Mouse (Mus musculus): ENCODE measurements around the gene Lig1. TPM values are rescaled to one million over a fixed set of nuclear protein-coding genes. Genes with fewer than 3 reads are reported as not detected.

Gene Lig1
- polyA plus RNA-seq, 1 experiment from 2014 or later = 106 TPM

GRCm38 (mm10) chr7:13290041-13290675 is 13.1 kb downstream of the Lig1 start:
- no peak overlapping the region for H3K4me2 ChIP-seq
- peaks cover 91% of the 10 kb centered on the region for H3K36me3 ChIP-seq (ENCODE audit: poor library complexity, severe bottlenecking)
- H3K27ac ChIP-seq = no peak overlapping the region
- ATAC-seq = no peak
- 90% methylated on average over 1 of the region's 1 CpGs for WGBS
- H3K9ac ChIP-seq = no peak overlapping the region
- H3K4me1 ChIP-seq = no peaks in the 10 kb centered on the region
- H3K9me3 ChIP-seq (replicated peaks) = no peaks in the 10 kb centered on the region
- H3K27me3 ChIP-seq = no peaks in the 10 kb centered on the region
- no peak overlapping the region for H3K4me3 ChIP-seq

GRCm38 (mm10) chr7:13291370-13291769 is 14.3 kb downstream of the Lig1 start:
- H3K27ac ChIP-seq = no peak overlapping the region
- no peak overlapping the region for H3K4me3 ChIP-seq
- H3K27me3 ChIP-seq = no peaks in the 10 kb centered on the region
- WGBS = 87% methylated on average over 2 of the region's 2 CpGs
- no peak for ATAC-seq
- H3K9ac ChIP-seq = no peak overlapping the region
- H3K36me3 ChIP-seq (ENCODE audit: poor library complexity, severe bottlenecking) = peaks cover 91% of the 10 kb centered on the region
- H3K4me2 ChIP-seq = no peak overlapping the region
- no peaks in the 10 kb centered on the region for H3K4me1 ChIP-seq
- no peaks in the 10 kb centered on the region for H3K9me3 ChIP-seq (replicated peaks)

GRCm38 (mm10) chr7:13293878-13294855 is 17.1 kb downstream of the Lig1 start:
- Histone ChIP-seq H3K27me3 (no peaks in the 10 kb centered on the region), H3K4me3 (no peak overlapping the region), H3K9ac (no peak overlapping the region), H3K4me2 (no peak overlapping the region), H3K4me1 (no peaks in the 10 kb centered on the region), H3K36me3 (ENCODE audit: poor library complexity, severe bottlenecking) (peaks cover 99% of the 10 kb centered on the region), H3K27ac (no peak overlapping the region), H3K9me3 (replicated peaks) (no peaks in the 10 kb centered on the region)
- WGBS = 87% methylated on average over 11 of the region's 11 CpGs
- no peak for ATAC-seq

- no peak overlapping the region for H3K27ac ChIP-seq
- 94% methylated on average over 7 of the region's 7 CpGs for WGBS
- no peaks in the 10 kb centered on the region for H3K27me3 ChIP-seq
- H3K9me3 ChIP-seq (replicated peaks) = no peaks in the 10 kb centered on the region
- H3K4me1 ChIP-seq = no peaks in the 10 kb centered on the region
- H3K36me3 ChIP-seq (ENCODE audit: poor library complexity, severe bottlenecking) = peaks cover 99% of the 10 kb centered on the region
- no peak overlapping the region for H3K4me3 ChIP-seq
- no peak for ATAC-seq
- H3K4me2 ChIP-seq = no peak overlapping the region
- H3K9ac ChIP-seq = no peak overlapping the region
Observed at GRCm38 (mm10) chr7:13295256-13295655, 18.2 kb downstream of the Lig1 start.

GRCm38 (mm10) chr7:13297636-13298035 is 20.6 kb downstream of the Lig1 start:
- 97% methylated on average over 1 of the region's 1 CpGs for WGBS

GRCm38 (mm10) chr7:13298821-13299220 is 21.7 kb downstream of the Lig1 start:
- peaks cover 99% of the 10 kb centered on the region for H3K36me3 ChIP-seq (ENCODE audit: poor library complexity, severe bottlenecking)
- no peaks in the 10 kb centered on the region for H3K9me3 ChIP-seq (replicated peaks)
- H3K27me3 ChIP-seq = no peaks in the 10 kb centered on the region
- H3K9ac ChIP-seq = no peak overlapping the region
- no peak overlapping the region for H3K27ac ChIP-seq
- no peak overlapping the region for H3K4me2 ChIP-seq
- no peak for ATAC-seq
- H3K4me1 ChIP-seq = no peaks in the 10 kb centered on the region
- whole genome bisulfite sequencing = 95% methylated on average over 5 of the region's 5 CpGs
- H3K4me3 ChIP-seq = no peak overlapping the region

More at GRCm38 (mm10) chr7:13297636-13298035, 20.6 kb downstream of the Lig1 start:
- Histone ChIP-seq H3K36me3 (ENCODE audit: poor library complexity, severe bottlenecking) (peaks cover 99% of the 10 kb centered on the region), H3K27ac (no peak overlapping the region), H3K9ac (no peak overlapping the region), H3K4me2 (no peak overlapping the region), H3K27me3 (no peaks in the 10 kb centered on the region), H3K4me1 (no peaks in the 10 kb centered on the region), H3K4me3 (no peak overlapping the region), H3K9me3 (replicated peaks) (no peaks in the 10 kb centered on the region)
- ATAC-seq = no peak

GRCm38 (mm10) chr7:13301643-13302042 is 24.6 kb downstream of the Lig1 start:
- ATAC-seq = no peak
- Histone ChIP-seq H3K36me3 (ENCODE audit: poor library complexity, severe bottlenecking) (peaks cover 98% of the 10 kb centered on the region), H3K4me1 (no peaks in the 10 kb centered on the region), H3K27ac (no peak overlapping the region), H3K9me3 (replicated peaks) (no peaks in the 10 kb centered on the region), H3K27me3 (no peaks in the 10 kb centered on the region), H3K4me2 (no peak overlapping the region), H3K9ac (no peak overlapping the region), H3K4me3 (no peak overlapping the region)
- 89% methylated on average over 1 of the region's 1 CpGs for WGBS

- H3K36me3 ChIP-seq (ENCODE audit: poor library complexity, severe bottlenecking) = peaks cover 97% of the 10 kb centered on the region
- no peaks in the 10 kb centered on the region for H3K27me3 ChIP-seq
- H3K9me3 ChIP-seq (replicated peaks) = no peaks in the 10 kb centered on the region
- no peak overlapping the region for H3K4me2 ChIP-seq
- H3K4me3 ChIP-seq = no peak overlapping the region
- H3K27ac ChIP-seq = no peak overlapping the region
- H3K4me1 ChIP-seq = no peaks in the 10 kb centered on the region
- WGBS = 70% methylated on average over 2 of the region's 2 CpGs
- no peak overlapping the region for H3K9ac ChIP-seq
- ATAC-seq = no peak
Observed at GRCm38 (mm10) chr7:13302780-13303179, 25.7 kb downstream of the Lig1 start.

- H3K27ac ChIP-seq = no peak overlapping the region
- H3K9me3 ChIP-seq (replicated peaks) = no peaks in the 10 kb centered on the region
- H3K4me2 ChIP-seq = no peak overlapping the region
- H3K36me3 ChIP-seq (ENCODE audit: poor library complexity, severe bottlenecking) = peaks cover 97% of the 10 kb centered on the region
- H3K4me1 ChIP-seq = no peaks in the 10 kb centered on the region
- no peak for ATAC-seq
- no peak overlapping the region for H3K4me3 ChIP-seq
- H3K27me3 ChIP-seq = no peaks in the 10 kb centered on the region
- H3K9ac ChIP-seq = no peak overlapping the region
Observed at GRCm38 (mm10) chr7:13303372-13303771, 26.3 kb downstream of the Lig1 start.

- peaks cover 99% of the 10 kb centered on the region for H3K36me3 ChIP-seq (ENCODE audit: poor library complexity, severe bottlenecking)
- ATAC-seq = no peak
- 90% methylated on average over 2 of the region's 2 CpGs for WGBS
Observed at GRCm38 (mm10) chr7:13309407-13309806, 32.3 kb downstream of the Lig1 start.

GRCm38 (mm10) chr7:13310493-13311199 is 33.6 kb downstream of the Lig1 start:
- Histone ChIP-seq H3K4me3 (no peak overlapping the region), H3K9ac (no peak overlapping the region), H3K27me3 (no peaks in the 10 kb centered on the region), H3K9me3 (replicated peaks) (no peaks in the 10 kb centered on the region), H3K27ac (no peak overlapping the region), H3K4me1 (no peaks in the 10 kb centered on the region), H3K4me2 (no peak overlapping the region), H3K36me3 (ENCODE audit: poor library complexity, severe bottlenecking) (peaks cover 87% of the 10 kb centered on the region)
- ATAC-seq = no peak
- WGBS = 94% methylated on average over 6 of the region's 6 CpGs

More at GRCm38 (mm10) chr7:13309407-13309806, 32.3 kb downstream of the Lig1 start:
- Histone ChIP-seq H3K4me2 (no peak overlapping the region), H3K27ac (no peak overlapping the region), H3K27me3 (no peaks in the 10 kb centered on the region), H3K4me3 (no peak overlapping the region), H3K9me3 (replicated peaks) (no peaks in the 10 kb centered on the region), H3K9ac (no peak overlapping the region), H3K4me1 (no peaks in the 10 kb centered on the region)

- no peak overlapping the region for H3K4me3 ChIP-seq
- H3K36me3 ChIP-seq (ENCODE audit: poor library complexity, severe bottlenecking) = peaks cover 79% of the 10 kb centered on the region
- no peaks in the 10 kb centered on the region for H3K27me3 ChIP-seq
- WGBS = 98% methylated on average over 4 of the region's 4 CpGs
- H3K4me2 ChIP-seq = no peak overlapping the region
- no peak overlapping the region for H3K27ac ChIP-seq
- ATAC-seq = no peak
- H3K4me1 ChIP-seq = no peaks in the 10 kb centered on the region
- H3K9ac ChIP-seq = no peak overlapping the region
- no peaks in the 10 kb centered on the region for H3K9me3 ChIP-seq (replicated peaks)
Observed at GRCm38 (mm10) chr7:13311401-13311800, 34.3 kb downstream of the Lig1 start.
